In the genomic region with DNA sequence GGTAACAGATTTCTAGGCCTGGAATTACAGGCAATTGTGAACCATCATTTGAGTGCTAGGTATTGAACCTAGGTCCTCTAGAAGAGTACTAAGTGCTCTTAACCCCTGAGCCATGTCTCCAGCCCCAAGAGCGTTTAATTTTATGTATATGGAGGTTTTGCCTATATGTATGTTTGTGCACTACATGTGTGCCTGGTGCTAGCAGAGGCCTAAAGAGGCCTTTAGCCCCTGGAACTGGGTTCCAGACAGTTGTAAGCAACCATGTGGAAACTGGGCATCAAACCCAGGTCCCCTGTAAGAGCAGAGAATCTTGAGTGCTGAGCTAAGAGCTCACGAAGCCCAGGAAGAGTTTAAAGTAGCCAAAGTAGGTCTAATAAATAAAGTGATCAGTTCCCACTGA, we compare ENCODE assay signal across 1 mouse cellular context.
TF ChIP-seq lines count a peak whose summit lies in the region.

No protein-coding gene starts in this region.

TF ChIP-seq in myocyte, 11 proteins besides CTCF, POLR2A, EP300 and RAD21:
- TF ChIP-seq MYOG (IDR thresholded peaks at IDR 0.05; ENCODE audit: control insufficient read depth in 1 of 3, insufficient read depth in 1 of 3, insufficient read length in 2 of 3, low read depth in 2 of 3) (no peak), USF1 (IDR thresholded peaks at IDR 0.05; ENCODE audit: low read depth) (no peak), MYOD1 (IDR thresholded peaks at IDR 0.05; ENCODE audit: control insufficient read depth in 1 of 3, insufficient read length in 2 of 3, low read depth in 2 of 3) (no peak), POLR2AphosphoS2 (IDR thresholded peaks at IDR 0.05; ENCODE audit: insufficient read length, low read depth) (no peak), CEBPB (IDR thresholded peaks at IDR 0.05; ENCODE audit: insufficient read depth, poor library complexity, severe bottlenecking) (no peak), TCF12 (IDR thresholded peaks at IDR 0.05; ENCODE audit: insufficient read depth, poor library complexity, severe bottlenecking) (no peak), REST (IDR thresholded peaks at IDR 0.05; ENCODE audit: insufficient read depth, insufficient read length) (no peak), E2F4 (IDR thresholded peaks at IDR 0.05; ENCODE audit: insufficient read depth) (no peak), MAX (IDR thresholded peaks at IDR 0.05; ENCODE audit: low read depth) (no peak)
